Mouse (Mus musculus): ENCODE data around the gene Micu1. TPM values are rescaled to one million over a fixed set of nuclear protein-coding genes. Genes with fewer than 3 reads are reported as not detected.
A peak's percentile ranks its signal among the peaks of the same experiment; 100 is the strongest.

Micu1 gene
- total RNA-seq, 2 experiments from 2014 or later = 63.7 to 70.3 TPM

GRCm38 (mm10) chr10:59829886-59830285, 127.6 kb downstream of the Micu1 start:
- intact Hi-C loops (cut with DNase I; ENCODE audit: low total_unique reads) = loop anchor here (5.0 kb wide), 1 partner anchor 32 kb away; no protein-coding TSS in a partner anchor
- no peak for DNase-seq

GRCm38 (mm10) chr10:59831950-59832349, 129.7 kb downstream of the Micu1 start:
- intact Hi-C loops (cut with DNase I; ENCODE audit: low total_unique reads) = no loop called here
- no peak for DNase-seq

- intact Hi-C loops (cut with DNase I; ENCODE audit: low total_unique reads) = no loop called here
- no peak for DNase-seq
Observed at GRCm38 (mm10) chr10:59835301-59836155, 133.3 kb downstream of the Micu1 start.

- DNase-seq = no peak
- intact Hi-C loops (cut with DNase I; ENCODE audit: low total_unique reads) = no loop called here
Observed at GRCm38 (mm10) chr10:59837490-59837889, 135.2 kb downstream of the Micu1 start.

- intact Hi-C loops (cut with DNase I; ENCODE audit: low total_unique reads) = no loop called here
- no peak for DNase-seq
Observed at GRCm38 (mm10) chr10:59841434-59841833, 139.2 kb downstream of the Micu1 start.

- DNase-seq = no peak
- intact Hi-C loops (cut with DNase I; ENCODE audit: low total_unique reads) = no loop called here
Observed at GRCm38 (mm10) chr10:59843125-59843524, 140.8 kb downstream of the Micu1 start.

GRCm38 (mm10) chr10:59844686-59845085, 142.4 kb downstream of the Micu1 start:
- DNase-seq = peak; percentile 39
- intact Hi-C loops (cut with DNase I; ENCODE audit: low total_unique reads) = no loop called here

GRCm38 (mm10) chr10:59846416-59846815, 144.1 kb downstream of the Micu1 start:
- intact Hi-C loops (cut with DNase I; ENCODE audit: low total_unique reads) = no loop called here
- DNase-seq = no peak

- DNase-seq = no peak
- intact Hi-C loops (cut with DNase I; ENCODE audit: low total_unique reads) = no loop called here
Observed at GRCm38 (mm10) chr10:59848079-59848877, 146.0 kb downstream of the Micu1 start.

GRCm38 (mm10) chr10:59848953-59849352, 146.7 kb downstream of the Micu1 start:
- DNase-seq = no peak
- intact Hi-C loops (cut with DNase I; ENCODE audit: low total_unique reads) = no loop called here

GRCm38 (mm10) chr10:59849371-59849770, 147.1 kb downstream of the Micu1 start:
- no peak for DNase-seq
- intact Hi-C loops (cut with DNase I; ENCODE audit: low total_unique reads) = no loop called here

- intact Hi-C loops (cut with DNase I; ENCODE audit: low total_unique reads) = no loop called here
- no peak for DNase-seq
Observed at GRCm38 (mm10) chr10:59857157-59857556, 154.9 kb downstream of the Micu1 start.

GRCm38 (mm10) chr10:59860684-59861083, 158.4 kb downstream of the Micu1 start:
- no peak for DNase-seq
- intact Hi-C loops (cut with DNase I; ENCODE audit: low total_unique reads) = loop anchor here (5.0 to 10.0 kb wide), 3 partner anchors 33 to 566 kb away; no protein-coding TSS in a partner anchor

GRCm38 (mm10) chr10:59861201-59861600, 158.9 kb downstream of the Micu1 start:
- intact Hi-C loops (cut with DNase I; ENCODE audit: low total_unique reads) = loop anchor here (5.0 to 10.0 kb wide), 3 partner anchors 34 to 566 kb away; no protein-coding TSS in a partner anchor
- DNase-seq = no peak

GRCm38 (mm10) chr10:59862816-59863440, 160.7 kb downstream of the Micu1 start:
- DNase-seq = no peak
- intact Hi-C loops (cut with DNase I; ENCODE audit: low total_unique reads) = loop anchor here (5.0 to 10.0 kb wide), 3 partner anchors 36 to 568 kb away; no protein-coding TSS in a partner anchor

GRCm38 (mm10) chr10:59863620-59864019, 161.3 kb downstream of the Micu1 start:
- DNase-seq = no peak
- intact Hi-C loops (cut with DNase I; ENCODE audit: low total_unique reads) = loop anchor here (5.0 to 10.0 kb wide), 3 partner anchors 36 to 569 kb away; no protein-coding TSS in a partner anchor

GRCm38 (mm10) chr10:59864232-59864875, 162.1 kb downstream of the Micu1 start:
- intact Hi-C loops (cut with DNase I; ENCODE audit: low total_unique reads) = loop anchor here (5.0 to 10.0 kb wide), 3 partner anchors 37 to 570 kb away; no protein-coding TSS in a partner anchor
- DNase-seq = no peak

- intact Hi-C loops (cut with DNase I; ENCODE audit: low total_unique reads) = loop anchor here (5.0 to 10.0 kb wide), 3 partner anchors 38 to 570 kb away; no protein-coding TSS in a partner anchor
- DNase-seq = peak; percentile 84
Observed at GRCm38 (mm10) chr10:59864884-59865726, 162.8 kb downstream of the Micu1 start.
